Mouse (Mus musculus): Measurements from ENCODE around the gene Gm4070. TPM values are rescaled to one million over a fixed set of nuclear protein-coding genes. Genes with fewer than 3 reads are reported as not detected.
"Not testable (repeated sequence)": the region's sequence is repeated elsewhere in the genome, so short reads cannot be mapped to it uniquely, and the experiment has no call there.

The Gm4070 gene
- polyA plus RNA-seq (2015; fragmentation: Nextera tagmentation; extraction: Ambion mirVana) = 0.53 and 1.3 TPM in 2 replicates

DNA sequence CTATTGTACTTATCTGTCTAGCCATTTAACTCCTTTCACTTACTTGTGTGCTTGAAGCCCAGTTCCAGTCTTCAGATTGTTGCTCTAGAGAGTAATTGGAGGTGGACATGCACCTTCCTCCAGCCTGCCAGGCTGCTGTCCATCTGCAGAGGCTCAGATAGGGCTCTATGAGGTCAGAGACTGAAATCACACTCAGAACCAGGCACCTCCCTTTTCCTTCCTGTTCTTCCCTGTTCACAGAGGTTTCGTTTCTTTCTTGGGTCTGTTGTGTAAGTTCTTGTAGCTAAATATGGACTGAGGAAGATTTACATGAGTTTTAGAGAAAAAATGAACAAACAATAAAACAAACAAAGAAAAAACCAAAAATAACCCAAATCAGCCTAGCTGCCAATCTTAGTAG is at the start of gene Gm4070:
TSS of gene Gm4070 (minus strand) at position 156 of the 400 bp plus-strand sequence.
- H3K4me2 ChIP-seq (replicated peaks; ENCODE audit: low read depth); H3K27ac ChIP-seq (ENCODE audit: low read depth, low read length); H3K9ac ChIP-seq (ENCODE audit: low read depth, low read length); ATAC-seq; H3K4me1 ChIP-seq (replicated peaks; ENCODE audit: control insufficient read depth, insufficient read depth, low read length); H3K4me3 ChIP-seq (ENCODE audit: low read depth, low read length); H3K27me3 ChIP-seq (replicated peaks; ENCODE audit: control insufficient read depth, insufficient read depth, low read length); H3K9me3 ChIP-seq (ENCODE audit: control insufficient read depth); H3K36me3 ChIP-seq (ENCODE audit: control insufficient read depth, insufficient read depth): not testable (repeated sequence)
- WGBS = 38% methylated on average over 1 of the region's 1 CpGs

DNA sequence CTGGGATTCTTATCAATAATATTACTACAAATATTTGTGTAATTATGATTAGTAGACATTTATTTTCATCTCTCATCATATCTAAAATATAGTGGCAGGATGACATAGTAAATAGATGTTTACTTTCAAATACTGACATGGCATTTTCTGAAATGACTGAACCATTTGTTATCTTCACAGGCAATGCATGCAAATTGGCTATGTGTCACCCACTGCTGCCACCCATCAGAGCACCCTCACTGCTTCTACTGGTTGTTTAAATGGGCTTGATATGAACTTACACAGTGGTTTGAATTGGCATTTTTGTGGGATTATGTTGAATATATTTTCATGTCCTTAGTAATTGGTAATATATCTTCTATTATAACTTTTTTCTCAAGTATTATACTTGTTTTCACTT is 773 bp upstream of the Gm4070 start:
- H3K4me3 ChIP-seq (ENCODE audit: low read depth, low read length); H3K9me3 ChIP-seq (ENCODE audit: control insufficient read depth); H3K4me1 ChIP-seq (replicated peaks; ENCODE audit: control insufficient read depth, insufficient read depth, low read length); H3K36me3 ChIP-seq (ENCODE audit: control insufficient read depth, insufficient read depth); H3K27me3 ChIP-seq (replicated peaks; ENCODE audit: control insufficient read depth, insufficient read depth, low read length); H3K9ac ChIP-seq (ENCODE audit: low read depth, low read length); ATAC-seq; H3K27ac ChIP-seq (ENCODE audit: low read depth, low read length); H3K4me2 ChIP-seq (replicated peaks; ENCODE audit: low read depth): not testable (repeated sequence)

DNA sequence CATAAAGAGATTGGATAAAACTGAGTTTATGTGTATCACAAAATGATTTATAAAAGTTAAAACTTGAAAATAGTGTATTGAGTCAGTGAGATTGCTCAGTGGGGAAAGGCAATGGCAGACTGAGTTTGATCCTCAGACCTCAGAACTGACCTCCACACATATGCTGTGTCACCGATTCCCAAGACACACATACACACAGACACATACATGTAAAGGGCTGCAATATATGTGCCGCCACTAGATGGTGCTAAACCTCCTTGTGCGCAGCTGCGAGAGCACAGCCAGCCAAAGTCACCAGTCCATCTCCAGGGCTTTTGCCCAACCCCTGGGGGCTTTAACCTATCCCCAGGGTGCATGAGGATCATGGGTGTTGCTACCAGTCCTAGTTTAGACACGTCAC is 1.4 kb downstream of the Gm4070 start:
- H3K36me3 ChIP-seq (ENCODE audit: control insufficient read depth, insufficient read depth); H3K27me3 ChIP-seq (replicated peaks; ENCODE audit: control insufficient read depth, insufficient read depth, low read length); H3K4me2 ChIP-seq (replicated peaks; ENCODE audit: low read depth); H3K4me3 ChIP-seq (ENCODE audit: low read depth, low read length); H3K9ac ChIP-seq (ENCODE audit: low read depth, low read length); H3K27ac ChIP-seq (ENCODE audit: low read depth, low read length); H3K9me3 ChIP-seq (ENCODE audit: control insufficient read depth); H3K4me1 ChIP-seq (replicated peaks; ENCODE audit: control insufficient read depth, insufficient read depth, low read length): not testable (repeated sequence)
- ATAC-seq = 0 out of 2 replicates have a peak, but pooled peaks have one; percentile 49
- WGBS = no CpG with 5 or more reads among the region's 5 CpGs

DNA sequence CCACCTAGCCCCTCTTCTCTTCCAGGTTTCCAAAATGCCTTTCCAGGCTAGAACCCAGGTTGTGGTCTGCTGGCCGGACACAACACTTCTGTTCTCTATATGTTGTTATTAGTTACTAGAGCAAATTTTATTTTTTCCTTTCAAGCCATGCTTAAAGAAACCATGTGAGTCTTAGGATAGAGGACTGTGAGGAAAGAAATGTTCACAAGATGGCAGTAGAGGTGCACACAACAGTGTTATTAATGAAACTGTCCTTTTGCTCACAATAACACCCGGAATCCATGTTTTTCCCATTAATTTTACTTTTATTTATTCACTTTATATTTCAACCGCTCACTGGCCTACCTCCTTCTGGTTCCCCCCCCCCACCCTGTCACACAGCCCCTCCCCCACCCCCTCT is 8.5 kb downstream of the Gm4070 start:
- H3K9me3 ChIP-seq (ENCODE audit: control insufficient read depth); ATAC-seq; H3K4me3 ChIP-seq (ENCODE audit: low read depth, low read length); H3K4me1 ChIP-seq (replicated peaks; ENCODE audit: control insufficient read depth, insufficient read depth, low read length); H3K4me2 ChIP-seq (replicated peaks; ENCODE audit: low read depth); H3K27ac ChIP-seq (ENCODE audit: low read depth, low read length); H3K27me3 ChIP-seq (replicated peaks; ENCODE audit: control insufficient read depth, insufficient read depth, low read length); H3K36me3 ChIP-seq (ENCODE audit: control insufficient read depth, insufficient read depth); H3K9ac ChIP-seq (ENCODE audit: low read depth, low read length): not testable (repeated sequence)
- WGBS = 75% methylated on average over 1 of the region's 3 CpGs

DNA sequence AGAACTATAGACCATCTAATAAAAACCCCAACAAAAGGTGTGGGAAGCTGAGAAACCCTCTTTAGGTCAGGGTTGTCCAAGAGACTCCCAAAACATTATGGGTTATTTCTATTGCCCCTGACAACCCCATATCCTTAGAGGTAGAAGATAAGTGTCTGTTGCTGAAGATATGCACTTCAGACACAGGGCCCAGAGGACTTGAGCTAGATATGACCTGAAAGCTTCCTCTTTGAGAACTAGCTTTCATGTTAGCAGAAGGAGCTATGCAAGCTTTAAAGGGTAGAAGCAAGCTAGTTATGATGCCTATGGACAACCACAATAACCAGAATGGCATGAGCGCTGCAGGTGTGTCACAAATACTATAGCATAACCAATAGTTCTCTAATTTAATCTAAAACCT is 21.6 kb downstream of the Gm4070 start:
- H3K36me3 ChIP-seq (ENCODE audit: control insufficient read depth, insufficient read depth); H3K9ac ChIP-seq (ENCODE audit: low read depth, low read length); H3K27ac ChIP-seq (ENCODE audit: low read depth, low read length); H3K9me3 ChIP-seq (ENCODE audit: control insufficient read depth); H3K4me2 ChIP-seq (replicated peaks; ENCODE audit: low read depth); ATAC-seq; H3K27me3 ChIP-seq (replicated peaks; ENCODE audit: control insufficient read depth, insufficient read depth, low read length); H3K4me1 ChIP-seq (replicated peaks; ENCODE audit: control insufficient read depth, insufficient read depth, low read length); H3K4me3 ChIP-seq (ENCODE audit: low read depth, low read length): not testable (repeated sequence)
- no CpG with 5 or more reads among the region's 1 CpGs for WGBS

DNA sequence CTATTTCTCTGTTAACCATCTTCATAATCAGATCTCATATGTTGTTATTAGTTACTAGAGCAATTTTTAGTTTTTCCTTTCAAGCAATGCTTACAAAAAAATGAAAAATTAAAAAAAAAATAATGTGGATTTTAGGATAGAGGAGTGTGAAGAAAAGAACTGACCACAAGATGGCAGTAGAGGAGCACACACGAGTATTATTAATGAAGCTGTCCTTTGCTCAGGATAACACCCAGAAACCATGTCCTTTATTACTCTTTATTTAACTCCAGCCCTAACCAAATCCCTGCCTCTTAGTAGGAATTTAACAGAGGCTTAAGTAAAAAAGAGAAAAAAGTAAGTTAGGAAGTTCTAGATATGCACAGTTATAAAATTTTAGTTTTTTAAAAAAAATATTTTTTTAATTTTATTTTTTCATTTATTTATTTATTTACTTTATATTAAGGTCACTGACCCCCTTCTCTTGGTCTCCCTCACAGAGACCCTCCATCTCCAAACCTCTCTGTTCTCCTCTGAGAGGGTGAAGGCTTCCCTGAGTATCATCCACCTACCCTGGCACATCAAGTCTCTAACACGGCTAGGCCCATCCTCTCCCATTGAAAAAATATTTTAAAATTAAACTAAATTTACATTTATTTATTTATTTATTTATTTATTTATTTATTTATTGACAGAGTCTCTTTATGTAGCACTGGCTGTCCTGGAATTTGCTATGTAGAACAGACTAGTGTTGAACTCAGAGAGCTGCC is 70.0 kb downstream of the Gm4070 start:
- H3K4me2 ChIP-seq (replicated peaks; ENCODE audit: low read depth); H3K9me3 ChIP-seq (ENCODE audit: control insufficient read depth); H3K27me3 ChIP-seq (replicated peaks; ENCODE audit: control insufficient read depth, insufficient read depth, low read length); H3K4me3 ChIP-seq (ENCODE audit: low read depth, low read length); H3K36me3 ChIP-seq (ENCODE audit: control insufficient read depth, insufficient read depth); H3K9ac ChIP-seq (ENCODE audit: low read depth, low read length); ATAC-seq; H3K27ac ChIP-seq (ENCODE audit: low read depth, low read length); H3K4me1 ChIP-seq (replicated peaks; ENCODE audit: control insufficient read depth, insufficient read depth, low read length): not testable (repeated sequence)
- no CpG with 5 or more reads among the region's 2 CpGs for WGBS

DNA sequence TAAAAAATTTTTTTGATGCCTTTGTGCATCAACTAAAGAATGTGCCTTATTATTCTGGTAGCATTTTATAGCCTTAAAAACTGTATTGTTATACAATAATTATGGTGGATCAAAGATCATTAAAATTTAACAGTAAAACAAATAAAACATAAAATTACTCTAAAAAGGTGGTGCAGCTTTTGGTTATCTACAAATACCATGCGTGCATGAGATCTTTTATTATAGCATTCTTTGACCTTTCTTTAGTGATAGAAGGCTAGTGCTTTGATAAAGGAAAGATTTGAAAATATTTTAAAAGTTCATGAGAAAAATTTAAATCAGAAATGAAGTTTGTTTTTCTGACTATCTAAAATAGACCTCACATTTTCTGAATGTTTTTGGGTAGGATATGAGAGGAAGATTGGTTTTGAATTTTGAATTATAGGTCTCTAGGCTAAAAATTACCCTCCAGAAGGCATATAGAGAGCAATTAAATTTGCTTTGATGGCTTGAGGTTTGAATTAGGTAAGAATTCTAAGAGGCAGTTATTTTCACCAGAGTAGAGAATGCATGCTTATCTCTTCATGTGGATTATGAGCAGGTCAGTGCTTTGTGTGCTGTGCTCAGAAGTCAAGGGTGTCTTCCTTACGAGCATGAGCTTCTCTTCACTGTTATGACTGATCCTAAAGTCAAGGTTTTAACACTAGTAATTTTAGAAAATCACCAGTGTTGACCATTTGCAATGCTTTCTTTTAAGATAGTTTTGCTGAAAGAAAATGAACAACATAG is 73.9 kb downstream of the Gm4070 start:
- H3K9me3 ChIP-seq (ENCODE audit: control insufficient read depth); ATAC-seq; H3K4me3 ChIP-seq (ENCODE audit: low read depth, low read length); H3K27ac ChIP-seq (ENCODE audit: low read depth, low read length); H3K4me1 ChIP-seq (replicated peaks; ENCODE audit: control insufficient read depth, insufficient read depth, low read length); H3K36me3 ChIP-seq (ENCODE audit: control insufficient read depth, insufficient read depth); H3K9ac ChIP-seq (ENCODE audit: low read depth, low read length); H3K4me2 ChIP-seq (replicated peaks; ENCODE audit: low read depth); H3K27me3 ChIP-seq (replicated peaks; ENCODE audit: control insufficient read depth, insufficient read depth, low read length): not testable (repeated sequence)
- 32% methylated on average over 1 of the region's 2 CpGs for WGBS

DNA sequence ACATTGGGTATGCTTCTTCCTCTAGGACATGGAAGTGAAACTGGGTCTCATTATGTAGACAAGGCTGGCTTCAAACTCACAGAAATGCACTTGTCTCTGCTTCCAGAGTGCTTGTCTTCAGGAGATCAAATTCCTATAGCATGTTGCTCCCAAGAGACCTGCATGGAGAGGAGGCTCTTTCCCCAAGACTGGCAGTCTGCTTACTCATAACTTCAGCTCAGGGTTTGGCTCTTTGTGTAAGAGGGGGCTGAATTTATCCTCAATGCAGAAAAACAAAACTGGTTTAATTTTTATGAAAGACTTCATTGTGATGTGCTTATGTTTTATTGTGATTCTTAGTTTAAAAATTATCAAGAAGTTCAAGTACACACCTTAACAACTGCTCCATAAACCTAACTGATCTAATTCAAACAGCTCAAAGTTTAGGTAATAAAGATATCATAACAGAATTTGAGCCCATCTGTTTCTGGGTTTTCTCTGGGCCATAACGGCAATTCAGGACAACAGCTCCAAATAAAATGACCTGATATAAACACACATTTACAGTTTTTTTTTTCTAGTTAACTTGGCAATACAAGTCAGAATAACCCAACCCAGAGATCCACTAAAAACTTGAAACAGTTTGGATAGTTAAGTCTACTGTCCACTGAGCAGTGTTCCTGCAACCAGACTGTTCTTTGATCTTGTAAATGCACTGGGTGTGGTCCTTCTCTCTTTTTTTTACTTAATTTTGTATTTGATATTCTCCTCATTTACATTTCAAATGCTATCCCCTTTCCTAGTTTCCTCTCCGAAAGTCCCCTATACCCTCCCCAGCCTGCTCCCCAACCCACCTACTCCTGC is 97.8 kb downstream of the Gm4070 start:
- H3K27ac ChIP-seq (ENCODE audit: low read depth, low read length); H3K9ac ChIP-seq (ENCODE audit: low read depth, low read length); H3K4me2 ChIP-seq (replicated peaks; ENCODE audit: low read depth); H3K4me3 ChIP-seq (ENCODE audit: low read depth, low read length); H3K36me3 ChIP-seq (ENCODE audit: control insufficient read depth, insufficient read depth); H3K9me3 ChIP-seq (ENCODE audit: control insufficient read depth); H3K27me3 ChIP-seq (replicated peaks; ENCODE audit: control insufficient read depth, insufficient read depth, low read length); H3K4me1 ChIP-seq (replicated peaks; ENCODE audit: control insufficient read depth, insufficient read depth, low read length): not testable (repeated sequence)
- WGBS = no CpG with 5 or more reads among the region's 2 CpGs
- peak; percentile 82 for ATAC-seq

Measured in intestine, postnatal 0 days (tissue).